Mouse (Mus musculus) kidney, adult 18-20 months (tissue): Measurements from ENCODE around the gene Olfr606.
"Not testable (repeated sequence)": the region's sequence is repeated elsewhere in the genome, so short reads cannot be mapped to it uniquely, and the experiment has no call there.

ENCODE experiments used
- DNase-seq: peaks from one replicate; pipeline ENCODE4 v3.0.0; 2021

Olfr606 gene

DNA sequence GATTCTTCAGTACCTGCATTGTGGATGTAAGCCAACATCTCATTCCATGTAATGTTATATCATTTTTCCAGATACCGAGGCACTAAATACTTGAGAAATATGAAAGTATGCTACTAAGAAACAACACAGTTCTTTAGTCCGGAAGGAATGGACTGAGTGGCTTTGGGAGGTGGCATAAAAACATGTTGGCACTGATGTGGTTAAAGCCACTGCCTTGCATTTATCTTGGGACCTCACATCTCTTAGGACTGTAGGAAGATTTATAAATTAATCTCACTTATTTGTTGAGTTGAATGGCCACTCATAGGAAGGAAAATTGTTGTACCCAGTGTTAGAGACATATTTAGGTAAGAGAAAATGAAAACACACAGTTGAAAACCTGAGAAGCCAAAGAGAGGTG, at the start of gene Olfr606:
TSS of gene Olfr606 (plus strand) at position 301 of the 400 bp plus-strand sequence.
- DNase-seq = no peak

DNA sequence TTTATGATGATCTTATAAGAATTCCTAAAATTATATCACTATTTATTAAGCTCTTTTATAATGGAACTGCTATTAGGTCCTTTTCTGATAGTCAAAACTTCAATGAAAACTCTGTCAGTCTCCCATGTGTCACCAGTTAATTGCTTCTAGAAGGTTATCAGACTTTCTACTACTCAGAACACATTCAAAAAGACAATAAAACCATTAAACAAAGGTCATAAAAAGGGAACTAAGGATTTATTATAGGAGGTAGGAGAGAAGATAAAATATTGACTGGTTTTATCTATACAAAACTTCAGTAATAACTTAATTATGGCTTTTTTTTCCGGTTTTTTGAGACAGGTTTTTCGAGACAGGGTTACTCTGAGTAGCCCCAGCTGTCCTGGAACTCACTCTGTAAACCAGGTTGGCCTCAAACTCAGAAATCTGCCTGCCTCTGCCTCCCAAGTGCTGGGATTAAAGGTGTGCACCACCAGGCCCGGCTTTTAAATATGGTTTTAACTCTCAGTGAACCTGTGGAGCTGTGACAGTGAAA, 42.3 kb upstream of the Olfr606 start:
- DNase-seq = not testable (repeated sequence)

- DNase-seq = not testable (repeated sequence)
Measured at GRCm38 (mm10) chr7:103414772-103415171, 34.1 kb upstream of the Olfr606 start, which contains the start of gene Usp17lc. Gene Usp17lc (plus strand): TSS chr7:103415072.

- DNase-seq = no peak
Measured at GRCm38 (mm10) chr7:103445339-103445738, 3.5 kb upstream of the Olfr606 start, which contains the start of gene Olfr605. Gene Olfr605 (minus strand): TSS chr7:103445439.

DNA sequence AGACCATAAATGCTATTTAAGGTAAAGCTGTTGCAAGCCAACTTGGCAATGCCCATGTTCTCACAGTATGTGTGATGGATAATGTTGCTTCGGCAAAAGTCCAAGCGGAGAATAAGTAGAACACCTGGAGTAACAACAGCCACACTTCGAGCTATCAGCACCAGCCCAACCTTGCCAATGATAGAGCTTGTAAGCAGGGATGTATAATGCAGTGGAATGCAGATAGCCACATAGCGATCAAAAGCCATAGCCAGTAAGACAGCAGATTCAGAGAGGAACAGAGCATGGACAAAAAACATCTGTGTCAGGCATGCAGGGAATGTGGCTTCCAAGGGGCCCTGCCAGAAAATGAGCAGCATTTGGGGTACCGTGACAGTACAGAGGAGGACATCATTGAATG, 11.7 kb downstream of the Olfr606 start:
- DNase-seq = no peak

GRCm38 (mm10) chr7:103469577-103469976, 20.7 kb downstream of the Olfr606 start, which contains the start of gene Olfr608:
Gene Olfr608 (plus strand): TSS chr7:103469877.
- DNase-seq = no peak

DNA sequence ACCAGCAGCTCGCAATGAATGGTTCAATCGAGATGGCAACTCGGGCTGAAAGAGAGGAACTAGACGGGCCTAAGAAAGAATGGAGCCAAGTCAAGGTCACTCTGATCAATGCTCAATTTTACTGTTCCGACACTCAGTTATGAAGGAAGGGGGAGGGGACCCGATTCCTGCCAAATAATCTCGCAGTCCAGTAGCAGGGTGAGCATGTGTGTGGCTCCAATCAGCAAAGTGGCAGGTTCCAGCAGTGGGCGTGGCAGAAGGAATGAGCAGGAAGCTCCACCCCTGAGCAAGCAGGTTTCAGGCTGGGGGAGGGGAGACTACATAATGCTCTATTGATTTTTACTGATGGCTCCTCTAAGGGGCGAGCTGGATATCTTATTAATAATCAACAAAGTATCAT, 28.3 kb downstream of the Olfr606 start:
- not testable (repeated sequence) for DNase-seq

DNA sequence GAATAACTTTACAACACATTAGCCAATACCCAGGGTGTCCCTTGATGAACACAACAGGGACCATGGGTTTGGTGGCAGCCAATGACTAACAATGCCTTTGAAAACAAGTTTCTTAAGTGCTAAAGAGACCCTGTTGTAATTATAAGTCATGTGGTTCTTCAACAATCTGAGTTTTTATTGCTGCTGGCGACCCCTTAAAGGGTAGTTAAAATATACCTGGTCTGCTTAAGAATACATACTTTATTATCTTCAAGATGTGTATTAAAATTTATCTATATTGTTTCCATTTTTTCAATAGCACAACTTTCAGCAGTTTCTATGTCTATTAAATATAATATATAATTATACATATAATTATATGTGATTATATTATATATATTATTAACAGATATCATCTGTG, 49.1 kb downstream of the Olfr606 start, which contains the start of gene Olfr609:
TSS of gene Olfr609 (minus strand) at position 101 of the 400 bp plus-strand sequence.
- DNase-seq = no peak
